ENCODE assay signal across 12 mouse cellular contexts in genomic region chr3:98494184-98494583, GRCm38 (mm10). TPM values are rescaled to one million over a fixed set of nuclear protein-coding genes. Genes with fewer than 3 reads are reported as not detected.
"Had no signal": no experiment of that assay in that cellular context is flagged by ENCODE, and none has a peak within 500 bp of the region (broad histone marks: within the 10 kb centered on the region; RNA-seq: fewer than 3 reads in every experiment).

No protein-coding gene starts in this region.

RNA-seq across cellular contexts. Expression of gene Hsd3b4, which starts 16.1 kb away (rescaled TPM):
- polyA plus RNA-seq: neural tube, embryonic 13.5 days; neural tube, embryonic 14.5 days; neural tube, embryonic 15.5 days; small intestine, adult 2 months; spleen, adult 2 months; stomach, embryonic 14.5 days; stomach, embryonic 15.5 days; stomach, embryonic 16.5 days; stomach, postnatal 0 days; thymus, postnatal 0 days; urinary bladder, adult 2 months had no signal

RNA-seq across cellular contexts. Expression of gene Gm4450, which starts 37.3 kb away (rescaled TPM):
- polyA plus RNA-seq: neural tube, embryonic 13.5 days; neural tube, embryonic 15.5 days; small intestine, adult 2 months; stomach, embryonic 14.5 days; stomach, embryonic 15.5 days; stomach, postnatal 0 days; thymus, adult 2 months; thymus, postnatal 0 days; urinary bladder, adult 2 months had no signal
